Mouse (Mus musculus): ENCODE results near the gene Rin3.

DNA sequence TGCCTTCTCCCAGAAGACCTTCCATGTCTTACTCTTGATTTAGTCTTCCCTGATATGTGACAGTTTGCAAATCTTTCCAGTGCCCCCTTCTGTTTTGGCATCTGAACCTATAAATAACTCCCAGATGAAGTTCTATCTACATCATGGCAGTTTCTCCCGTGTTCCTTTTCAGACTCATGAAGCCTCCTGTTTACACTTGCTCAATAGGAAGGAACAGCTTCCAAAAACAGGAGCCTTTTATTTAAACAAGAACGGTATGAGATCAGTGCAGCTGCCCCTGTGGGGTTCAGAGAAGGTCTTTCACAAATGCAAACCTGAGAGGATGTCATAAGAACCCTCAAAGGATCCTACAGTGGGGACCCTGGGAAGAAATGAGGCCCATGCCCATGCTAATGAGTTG lies 59.3 kb downstream of the Rin3 start:
- no peak for TF ChIP-seq CTCF (IDR thresholded peaks at IDR 0.05; ENCODE audit: extremely low read depth, insufficient read depth, low read length)
- no peak for TF ChIP-seq POLR2A (IDR thresholded peaks at IDR 0.05; ENCODE audit: extremely low read depth, insufficient read depth, low read length)

Measured in cortical plate, adult 2 months (tissue).